Comparison of ENCODE assay signal across 20 mouse cellular contexts in the genomic region with DNA sequence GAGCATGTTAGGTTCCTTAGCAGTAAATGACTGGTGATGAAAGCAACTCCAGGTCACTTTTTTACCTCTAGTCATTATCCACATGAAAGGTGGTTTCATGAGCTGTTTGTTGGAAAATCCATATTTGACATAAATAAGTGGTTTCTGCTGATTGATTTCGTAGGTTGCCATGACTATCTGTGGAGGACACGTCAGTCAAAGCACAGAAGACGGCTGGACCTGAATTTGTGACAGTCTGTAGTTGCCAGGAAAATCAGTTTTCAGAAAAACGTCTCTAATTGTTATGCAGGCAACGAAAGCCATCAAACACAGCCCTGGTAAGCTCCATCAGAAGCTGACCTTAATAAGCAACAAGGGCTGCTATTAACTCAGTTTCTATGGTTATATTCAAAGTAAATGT.
DNase-seq lines count a peak whose midpoint lies in the region; ATAC-seq and TF ChIP-seq lines count a peak whose summit lies in the region.
"Had no signal": no experiment of that assay in that cellular context is flagged by ENCODE, and none has a peak within 500 bp of the region (broad histone marks: within the 10 kb centered on the region; RNA-seq: fewer than 3 reads in every experiment).

No protein-coding gene starts in this region.

- 71% methylated on average over 5 of the region's 5 CpGs for WGBS in forebrain, embryonic 12.5 days
- 61% methylated on average over 5 of the region's 5 CpGs for WGBS in forebrain, embryonic 13.5 days
- 60% methylated on average over 5 of the region's 5 CpGs for WGBS in midbrain, embryonic 15.5 days
- 88% methylated on average over 5 of the region's 5 CpGs for WGBS in midbrain, embryonic 10.5 days

- no peaks in the 10 kb centered on the region for H3K36me3 ChIP-seq in forebrain, embryonic 12.5 days (replicated peaks)
- H3K36me3 ChIP-seq in forebrain, embryonic 13.5 days (ENCODE audit: poor library complexity, severe bottlenecking) = no peaks in the 10 kb centered on the region
- no peaks in the 10 kb centered on the region for H3K36me3 ChIP-seq in midbrain, embryonic 15.5 days (replicated peaks)
- H3K36me3 ChIP-seq in midbrain, embryonic 10.5 days = no peaks in the 10 kb centered on the region
- H3K36me3 ChIP-seq: embryonic facial prominence, embryonic 13.5 days; heart, embryonic 15.5 days had no signal

- intact Hi-C loops in gastrocnemius, postnatal 36 days (cut with DNase I) = no loop called here

- no peaks in the 10 kb centered on the region for H3K4me1 ChIP-seq in forebrain, embryonic 12.5 days
- H3K4me1 ChIP-seq in forebrain, embryonic 13.5 days = no peaks in the 10 kb centered on the region
- no peaks in the 10 kb centered on the region for H3K4me1 ChIP-seq in midbrain, embryonic 15.5 days
- H3K4me1 ChIP-seq in midbrain, embryonic 10.5 days = no peaks in the 10 kb centered on the region
- H3K4me1 ChIP-seq: embryonic facial prominence, embryonic 13.5 days; heart, embryonic 15.5 days had no signal

- no peaks in the 10 kb centered on the region for H3K27me3 ChIP-seq in forebrain, embryonic 12.5 days
- H3K27me3 ChIP-seq in forebrain, embryonic 13.5 days = no peaks in the 10 kb centered on the region
- H3K27me3 ChIP-seq in midbrain, embryonic 15.5 days (replicated peaks) = no peaks in the 10 kb centered on the region
- H3K27me3 ChIP-seq in midbrain, embryonic 10.5 days (ENCODE audit: low read depth, poor library complexity, severe bottlenecking) = no peaks in the 10 kb centered on the region
- H3K27me3 ChIP-seq: embryonic facial prominence, embryonic 13.5 days; heart, embryonic 15.5 days had no signal

- H3K4me2 ChIP-seq in forebrain, embryonic 12.5 days = no peak overlapping the region
- H3K4me2 ChIP-seq in forebrain, embryonic 13.5 days = no peak overlapping the region
- H3K4me2 ChIP-seq in midbrain, embryonic 15.5 days = no peak overlapping the region
- H3K4me2 ChIP-seq: embryonic facial prominence, embryonic 13.5 days; heart, embryonic 11.5 days; heart, embryonic 15.5 days; hindbrain, embryonic 14.5 days had no signal

- no peak overlapping the region for H3K4me3 ChIP-seq in forebrain, embryonic 12.5 days (replicated peaks)
- no peak overlapping the region for H3K4me3 ChIP-seq in forebrain, embryonic 13.5 days
- no peak overlapping the region for H3K4me3 ChIP-seq in layer of hippocampus, adult 2 months
- no peak overlapping the region for H3K4me3 ChIP-seq in midbrain, embryonic 15.5 days
- no peak overlapping the region for H3K4me3 ChIP-seq in midbrain, embryonic 10.5 days
- H3K4me3 ChIP-seq: embryonic facial prominence, embryonic 13.5 days; heart, adult 2 months; heart, embryonic 15.5 days had no signal

- TF ChIP-seq CTCF in layer of hippocampus, adult 2 months (conservative IDR thresholded peaks at IDR 0.05) = no peak

- no peaks in the 10 kb centered on the region for H3K9me3 ChIP-seq in forebrain, embryonic 12.5 days
- no peaks in the 10 kb centered on the region for H3K9me3 ChIP-seq in forebrain, embryonic 13.5 days (replicated peaks)
- no peaks in the 10 kb centered on the region for H3K9me3 ChIP-seq in midbrain, embryonic 15.5 days
- H3K9me3 ChIP-seq in midbrain, embryonic 10.5 days (replicated peaks) = no peaks in the 10 kb centered on the region
- H3K9me3 ChIP-seq: embryonic facial prominence, embryonic 13.5 days; heart, embryonic 15.5 days had no signal

- no peak for DNase-seq in layer of hippocampus, adult 2 months (ENCODE audit: low spot score in 2 of 2)
- no peak for DNase-seq in layer of hippocampus, adult 9-10 months (ENCODE audit: low spot score)
- no peak for DNase-seq in midbrain, embryonic 10.5 days (ENCODE audit: low spot score)
- DNase-seq in gastrocnemius, postnatal 36 days = no peak
- DNase-seq: adrenal gland, postnatal 10 days; B cell, adult 2 months; cerebellum, adult 11-12 months; cerebellum, adult 9-10 months; cerebellum, postnatal 25 days; gastrocnemius, postnatal 10 days; heart, adult 2 months; heart, postnatal 14 days had no signal

- H3K9ac ChIP-seq in forebrain, embryonic 12.5 days = no peak overlapping the region
- no peak overlapping the region for H3K9ac ChIP-seq in forebrain, embryonic 13.5 days
- no peak overlapping the region for H3K9ac ChIP-seq in midbrain, embryonic 15.5 days
- H3K9ac ChIP-seq: embryonic facial prominence, embryonic 13.5 days; heart, embryonic 15.5 days; hindbrain, embryonic 14.5 days had no signal

- ATAC-seq in forebrain, embryonic 12.5 days (ENCODE audit: low FRiP score) = peak; percentile 33; the same call in 1 of the 2 replicates
- ATAC-seq in forebrain, embryonic 13.5 days = no peak
- peak; percentile 66; the same call in 1 of the 2 replicates for ATAC-seq in midbrain, embryonic 15.5 days (replicated peaks)
- ATAC-seq: CD4-positive, CD25-positive, alpha-beta regulatory T cell, adult 4 months had no signal

- no peak overlapping the region for H3K27ac ChIP-seq in forebrain, embryonic 12.5 days
- H3K27ac ChIP-seq in forebrain, embryonic 13.5 days = no peak overlapping the region
- peak overlapping the region; percentile 69 for H3K27ac ChIP-seq in layer of hippocampus, adult 2 months
- H3K27ac ChIP-seq in midbrain, embryonic 15.5 days = 0 out of 2 replicates have a peak overlapping the region, but pooled peaks have one; percentile 2
- no peak overlapping the region for H3K27ac ChIP-seq in midbrain, embryonic 10.5 days (replicated peaks)
- H3K27ac ChIP-seq: embryonic facial prominence, embryonic 13.5 days; heart, adult 2 months; heart, embryonic 15.5 days had no signal

Comparison
In these comparisons a context has a peak if more than half of its experiments do, and no peak if none do; other contexts are left out.
1. H3K27ac ChIP-seq: peak in layer of hippocampus, adult 2 months (single experiment) and midbrain, embryonic 15.5 days (single experiment); none in forebrain, embryonic 12.5 days (single experiment), forebrain, embryonic 13.5 days (single experiment) and midbrain, embryonic 10.5 days (single experiment).